Mouse (Mus musculus) thymus, postnatal 0 days (tissue): ENCODE results near the gene Set. TPM values are rescaled to one million over a fixed set of nuclear protein-coding genes. Genes with fewer than 3 reads are reported as not detected.
"Not testable (repeated sequence)": the region's sequence is repeated elsewhere in the genome, so short reads cannot be mapped to it uniquely, and the experiment has no call there.

Experiments
- DNase-seq: peaks from one replicate; pipeline ENCODE4 v3.0.0-alpha.2; 2015; ENCODE audit warnings: low spot score
- polyA plus RNA-seq: library from polyadenylated mRNA; unstranded; fragments of >200 nt; fragmentation: Nextera tagmentation; extraction: Ambion mirVana; gene quantifications from 2 replicates; pipeline ENCODE4 v1.2.1, GENCODE M21; 2015

Gene Set
- polyA plus RNA-seq = 418 and 429 TPM in 2 replicates

DNA sequence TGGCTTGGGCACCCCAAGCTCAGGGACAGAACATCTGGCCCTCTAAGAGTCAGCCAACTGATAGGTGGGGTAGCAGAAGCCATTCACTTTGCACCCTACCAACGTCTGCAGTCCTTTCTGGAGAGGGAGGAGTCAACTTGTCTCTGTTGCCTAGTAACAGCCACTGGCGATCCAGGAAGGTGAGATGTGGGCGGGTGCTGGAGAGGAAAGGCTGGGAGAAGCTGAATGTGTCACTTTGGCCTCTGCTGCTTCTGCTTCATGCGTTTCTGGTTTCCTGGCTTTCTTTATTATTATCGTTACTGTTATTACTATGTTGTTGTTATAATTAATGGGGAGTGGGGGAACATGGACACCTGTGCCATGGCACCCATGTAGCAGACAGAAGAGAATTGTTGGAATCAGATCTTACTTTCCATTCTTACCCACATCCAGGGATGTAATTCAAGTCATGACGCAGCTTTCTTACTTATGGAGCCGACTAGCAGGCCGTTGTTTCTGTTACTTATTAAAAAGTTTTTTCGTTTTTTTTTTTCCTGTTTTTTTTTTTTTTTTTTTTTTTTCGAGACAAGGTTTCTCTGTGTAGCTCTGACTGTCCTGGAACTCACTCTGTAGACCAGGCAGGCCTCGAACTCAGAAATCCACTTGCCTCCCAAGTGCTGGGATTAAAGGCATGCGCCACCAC lies at the start of gene Set:
Gene Set, plus strand, starts transcription at position 156 of the 682 bp plus-strand sequence.
- DNase-seq = peak; percentile 53

- no peak for DNase-seq
Measured at GRCm38 (mm10) chr2:30009101-30009500, 48.1 kb upstream of the Set start.

GRCm38 (mm10) chr2:30010840-30011281 lies 46.3 kb upstream of the Set start:
- DNase-seq = no peak

DNA sequence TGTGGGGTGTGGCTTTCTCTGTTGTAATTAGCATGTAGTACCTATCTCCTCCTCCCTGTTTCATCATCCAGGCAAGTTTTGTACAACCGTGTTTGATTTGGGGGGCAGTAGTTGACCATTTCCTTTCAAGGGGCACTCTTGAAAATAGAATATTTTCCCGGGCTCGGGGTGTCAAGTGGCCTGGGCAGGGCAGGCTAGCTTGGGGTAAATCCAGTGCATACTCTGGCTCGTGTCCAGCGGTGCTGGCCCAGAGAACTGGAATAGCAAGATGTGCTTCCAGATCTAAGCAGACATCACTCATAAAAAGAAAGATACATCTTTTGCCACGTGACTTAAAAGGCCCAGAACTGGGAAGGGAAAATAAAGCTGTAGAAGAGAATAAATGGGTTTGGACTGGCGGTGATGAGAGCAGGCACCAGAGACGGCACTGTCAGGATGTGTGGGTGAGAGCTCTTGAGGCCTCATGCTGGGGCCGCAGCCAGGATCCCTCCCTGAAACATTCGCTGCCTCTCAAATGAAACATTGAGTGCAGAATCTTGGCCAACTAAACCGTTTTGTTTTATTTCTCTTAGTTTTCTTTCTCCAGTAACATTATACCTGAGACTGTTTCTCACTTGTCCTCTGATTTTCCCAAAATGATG lies 42.7 kb upstream of the Set start:
- no peak for DNase-seq

DNA sequence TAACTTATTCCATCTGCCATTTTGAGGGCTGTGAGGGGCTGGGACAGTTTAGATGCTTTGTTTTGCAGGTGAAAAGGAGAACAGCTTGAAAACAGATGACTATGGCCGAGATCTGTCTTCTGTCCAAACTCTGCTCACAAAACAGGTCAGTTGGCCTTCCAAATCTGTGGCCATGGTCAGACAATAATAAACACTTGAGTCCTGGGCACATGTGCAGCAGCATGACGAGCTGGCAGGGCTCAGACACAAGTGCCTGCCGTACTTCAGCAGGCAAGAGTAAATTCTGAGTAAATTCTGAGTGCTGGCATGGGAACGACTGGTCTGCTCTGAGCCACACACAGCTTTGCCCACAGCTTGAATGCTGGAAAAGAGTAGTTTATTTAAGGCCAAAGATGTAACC lies 31.7 kb upstream of the Set start:
- no peak for DNase-seq

DNA sequence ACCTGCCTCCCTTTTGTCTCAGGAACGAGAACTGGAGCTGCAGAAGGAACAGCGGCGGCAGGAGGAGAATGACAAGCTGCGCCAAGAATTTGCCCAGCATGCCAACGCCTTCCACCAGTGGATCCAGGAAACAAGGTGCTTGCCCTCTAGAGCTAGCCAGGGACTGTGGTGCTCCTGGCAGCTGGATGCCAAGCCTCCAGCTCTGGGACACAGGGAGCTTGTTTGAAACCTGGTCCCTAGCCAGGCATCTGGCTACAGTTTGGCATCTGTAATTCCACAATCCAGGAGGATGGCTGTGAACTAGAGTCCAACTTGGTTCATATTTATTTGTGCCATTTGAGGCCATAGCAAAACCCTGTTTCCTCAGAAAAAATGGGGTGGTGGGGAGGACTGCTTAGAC lies 30.2 kb upstream of the Set start:
- DNase-seq = no peak

DNA sequence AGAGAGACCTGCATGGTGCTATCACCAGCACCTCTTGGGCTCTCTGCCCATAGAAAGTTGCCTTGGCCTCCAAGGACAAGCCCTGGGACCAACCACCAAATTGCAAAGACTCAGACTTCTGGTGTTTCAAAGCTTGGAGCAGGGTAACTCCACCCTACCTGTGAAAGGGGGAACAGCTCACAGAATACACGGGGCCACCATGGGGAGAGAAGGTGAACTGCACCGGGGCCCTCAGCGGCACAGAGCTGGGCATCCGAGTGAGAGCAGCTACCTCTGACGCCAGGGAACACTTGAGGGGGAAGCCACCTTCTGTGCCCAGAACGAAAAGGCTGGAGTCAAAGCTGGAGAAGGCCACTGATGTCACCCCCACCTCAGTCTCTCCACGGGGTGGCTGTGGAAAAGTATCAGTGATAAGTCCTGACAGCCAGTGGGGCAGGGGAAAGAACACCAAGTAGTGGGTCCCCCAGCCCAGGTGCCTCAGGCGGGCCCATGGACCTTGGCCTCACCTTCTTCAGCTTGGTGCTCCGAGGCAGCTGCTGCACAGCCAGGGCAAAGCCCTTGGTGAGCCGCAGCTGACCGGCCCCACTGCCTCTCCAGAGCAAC lies 24.8 kb upstream of the Set start:
- peak; percentile 16 for DNase-seq

GRCm38 (mm10) chr2:30032957-30033356 lies 24.2 kb upstream of the Set start:
- DNase-seq = no peak

DNA sequence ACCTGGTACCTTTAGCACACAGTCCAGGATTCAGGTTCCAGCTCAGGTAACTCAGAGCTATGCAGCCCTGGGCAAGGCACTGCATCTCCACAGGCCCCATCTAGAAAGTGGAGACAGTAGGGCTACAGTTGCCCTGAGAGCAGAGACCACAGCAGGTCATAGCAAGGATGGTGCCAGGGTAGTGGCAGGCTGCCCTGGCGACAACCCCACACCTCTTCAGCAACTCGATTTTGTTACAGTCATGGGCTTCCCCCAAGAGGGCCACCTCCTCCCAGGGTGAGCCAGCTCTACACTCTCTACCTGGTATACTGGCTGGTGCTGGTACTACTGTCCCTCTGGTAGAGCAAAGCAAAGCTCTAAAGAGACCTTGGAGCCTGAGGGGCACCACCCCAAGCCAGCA lies 19.4 kb upstream of the Set start:
- DNase-seq = no peak

- DNase-seq = no peak
Measured at GRCm38 (mm10) chr2:30038370-30038769, 18.8 kb upstream of the Set start.

GRCm38 (mm10) chr2:30039687-30040086 lies 17.5 kb upstream of the Set start:
- DNase-seq = no peak

DNA sequence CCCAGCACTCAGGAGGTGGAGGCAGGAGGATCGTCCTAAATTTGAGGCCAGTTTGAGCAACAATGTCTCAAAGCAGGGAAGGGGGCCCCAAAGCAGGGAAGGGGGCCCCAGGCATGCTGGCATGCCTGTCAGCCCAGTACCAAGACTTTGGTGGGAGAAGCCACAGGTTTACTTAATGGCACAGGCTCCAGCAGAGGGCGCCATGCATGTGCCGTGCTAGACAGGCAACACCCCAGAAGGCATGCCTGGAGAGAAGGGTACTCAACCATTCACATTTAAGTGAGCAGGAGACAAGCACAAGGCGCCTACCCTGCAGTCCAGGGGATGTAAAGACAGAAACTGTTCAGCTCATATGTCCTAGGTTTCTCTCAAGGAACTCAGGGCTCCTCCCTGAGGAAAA lies 14.7 kb upstream of the Set start:
- peak; percentile 86 for DNase-seq

GRCm38 (mm10) chr2:30044550-30044949 lies 12.6 kb upstream of the Set start:
- no peak for DNase-seq

DNA sequence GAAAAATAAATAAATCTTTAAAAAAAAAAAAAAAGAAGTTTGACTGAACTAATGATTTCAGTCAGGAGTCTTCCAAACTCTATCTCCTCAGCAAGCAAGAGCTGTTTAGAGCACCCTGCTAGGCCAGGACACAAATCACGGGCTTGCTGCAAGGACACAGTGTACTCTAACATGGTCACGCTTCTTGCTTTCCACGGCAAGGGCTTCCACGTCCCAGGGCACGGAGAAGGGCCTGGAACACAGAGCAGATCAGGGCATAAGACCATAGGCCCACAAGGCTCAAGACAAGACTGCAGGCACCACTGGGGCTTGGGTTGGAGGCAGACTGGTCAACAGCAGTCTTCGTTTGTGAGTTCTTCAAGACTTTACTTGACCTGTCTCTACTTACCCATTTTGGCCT lies 10.1 kb upstream of the Set start:
- no peak for DNase-seq

DNA sequence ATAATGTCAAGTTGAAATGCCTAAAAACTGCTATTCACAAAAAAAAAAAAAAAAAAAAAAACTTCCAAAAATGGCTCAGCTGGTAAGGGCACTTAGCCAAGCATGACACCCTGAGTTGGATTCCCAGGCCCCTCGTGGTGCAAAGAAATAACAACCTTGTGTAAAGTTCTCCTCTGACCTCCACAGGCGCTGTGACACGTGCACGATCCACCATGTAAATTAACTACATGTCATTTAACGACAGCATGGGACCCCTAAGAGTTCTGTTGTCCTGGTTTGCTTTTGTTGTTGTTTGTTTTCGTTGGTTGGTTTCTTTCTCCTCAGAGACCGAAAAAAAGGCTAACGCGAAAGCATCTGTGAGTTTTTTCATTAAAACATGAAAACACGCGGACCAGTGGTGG lies 9.1 kb upstream of the Set start:
- no peak for DNase-seq

- peak; percentile 97 for DNase-seq
Measured at GRCm38 (mm10) chr2:30048699-30049388, 8.3 kb upstream of the Set start, which contains the start of gene Wdr34. Wdr34 (minus strand) TSS chr2:30048881.

- no peak for DNase-seq
Measured at GRCm38 (mm10) chr2:30049831-30050230, 7.3 kb upstream of the Set start.

GRCm38 (mm10) chr2:30051992-30052761 lies 5.0 kb upstream of the Set start:
- DNase-seq = peak; percentile 32

DNA sequence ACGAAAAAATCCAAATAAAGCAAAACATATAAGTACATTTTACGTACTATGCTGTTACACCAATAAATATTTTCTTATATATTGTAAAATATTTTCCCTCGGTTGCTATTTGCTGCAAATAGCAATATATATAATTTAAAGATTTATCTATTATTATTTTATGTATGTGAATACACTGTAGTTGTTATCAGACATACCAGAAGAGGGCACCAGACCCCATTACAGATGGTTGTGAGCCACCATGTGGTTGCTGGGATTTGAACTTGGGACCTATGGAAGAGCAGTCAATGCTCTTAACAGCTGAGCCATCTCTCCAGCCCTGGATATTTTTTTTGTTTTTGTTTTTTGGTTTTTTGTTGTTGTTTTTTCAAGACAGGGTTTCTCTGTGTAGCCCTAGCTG lies 1.9 kb upstream of the Set start:
- DNase-seq = not testable (repeated sequence)

DNA sequence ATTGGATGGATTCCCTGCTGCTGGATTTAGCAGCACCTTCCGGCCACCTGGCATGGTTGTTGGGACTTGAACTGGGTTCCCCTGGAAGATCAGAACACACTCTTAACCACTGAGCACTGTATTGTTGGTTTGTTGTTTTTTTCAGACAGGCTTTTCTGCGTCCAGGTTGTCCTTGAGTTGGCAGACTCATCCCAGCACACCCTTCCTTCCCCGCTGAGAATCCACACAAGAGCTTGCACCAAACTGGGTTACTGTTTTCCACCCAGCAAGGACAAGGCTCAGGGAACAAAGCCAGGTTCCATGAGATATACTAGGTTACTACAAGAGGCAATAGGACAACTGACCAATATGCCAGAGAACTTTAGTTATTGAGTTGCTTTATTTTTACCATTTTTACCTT lies 442 bp upstream of the Set start:
- DNase-seq = no peak

- no peak for DNase-seq
Measured at GRCm38 (mm10) chr2:30058418-30058817, 1.2 kb downstream of the Set start.
